Mouse (Mus musculus) stomach, embryonic 15.5 days (tissue): Measurements from ENCODE around the gene Dab2. TPM values are rescaled to one million over a fixed set of nuclear protein-coding genes. Genes with fewer than 3 reads are reported as not detected.

Experiments
- ATAC-seq: fragments of 200-750 bp; cut with Nextera tagmentation; 2 replicates; pipeline ENCODE4 v1.8.0; 2017; ENCODE audit warnings: low read depth, moderate number of reproducible peaks, moderate TSS enrichment; ENCODE audit not compliant: insufficient read depth, low FRiP score
- H3K27ac ChIP-seq: fragments of 300-500 bp; sonication (generic); 2 replicates; pipeline ENCODE4 v1.5.1; 2015; ENCODE audit warnings: mild to moderate bottlenecking, inconsistent platforms
- H3K27me3 ChIP-seq: fragments of 300-500 bp; sonication (generic); replicated peaks from 2 replicates; pipeline ENCODE4 v1.6.1; 2015; ENCODE audit warnings: inconsistent platforms
- H3K36me3 ChIP-seq: fragments of 300-500 bp; sonication (generic); 2 replicates; pipeline ENCODE4 v1.6.1; 2015; ENCODE audit warnings: inconsistent platforms
- H3K4me1 ChIP-seq: fragments of 300-500 bp; sonication (generic); 2 replicates; pipeline ENCODE4 v1.6.1; 2015; ENCODE audit warnings: inconsistent platforms
- H3K4me2 ChIP-seq: fragments of 300-500 bp; sonication (generic); 2 replicates; pipeline ENCODE4 v1.6.1; 2015; ENCODE audit warnings: mild to moderate bottlenecking, inconsistent platforms
- H3K4me3 ChIP-seq: fragments of 300-500 bp; sonication (generic); replicated peaks from 2 replicates; pipeline ENCODE4 v1.5.1; 2015; ENCODE audit warnings: inconsistent platforms
- H3K9ac ChIP-seq: fragments of 300-500 bp; sonication (generic); 2 replicates; pipeline ENCODE4 v1.6.1; 2015; ENCODE audit warnings: inconsistent platforms
- H3K9me3 ChIP-seq: fragments of 300-500 bp; sonication (generic); 2 replicates; pipeline ENCODE4 v1.6.1; 2016; ENCODE audit warnings: inconsistent platforms
- WGBS: fragments of 180-500 bp; shearing (Covaris S2); methylation state at CpG from one replicate; pipeline ENCODE4 v1.1.7; 2015; 5-methylcytosine and 5-hydroxymethylcytosine counted together
- polyA plus RNA-seq: library from polyadenylated mRNA; unstranded; fragments of >200 nt; fragmentation: Nextera tagmentation; extraction: Ambion mirVana; gene quantifications from 2 replicates; pipeline ENCODE4 v1.2.1, GENCODE M21; 2015

Dab2 gene
- polyA plus RNA-seq, 1 experiment from 2014 or later: 34.1 TPM

DNA sequence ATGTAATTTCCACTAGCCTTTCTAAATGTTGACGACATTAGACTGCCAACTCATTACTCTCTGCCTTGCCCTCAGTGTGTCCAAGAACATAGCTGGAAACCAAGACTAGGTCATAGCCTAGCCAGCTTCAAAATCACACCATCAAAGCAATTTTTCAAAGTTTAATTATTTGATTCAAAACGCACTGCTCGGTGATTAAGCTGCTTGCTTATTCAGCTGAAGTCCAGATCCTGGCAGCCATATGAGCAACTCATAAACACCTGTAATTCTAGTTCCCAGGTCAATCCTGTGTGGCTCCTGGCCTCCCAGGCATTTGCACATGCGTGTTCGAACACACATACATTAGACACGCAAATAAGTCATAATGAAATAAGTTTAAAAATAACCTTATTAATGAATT, 99.3 kb downstream of the Dab2 start:
- Histone ChIP-seq H3K4me2 (no peak overlapping the region), H3K9ac (no peak overlapping the region), H3K9me3 (no peaks in the 10 kb centered on the region), H3K36me3 (no peaks in the 10 kb centered on the region), H3K27ac (no peak overlapping the region), H3K27me3 (no peaks in the 10 kb centered on the region), H3K4me3 (no peak overlapping the region), H3K4me1 (no peaks in the 10 kb centered on the region)
- ATAC-seq: no peak
- 74% methylated on average over 6 of the region's 6 CpGs for WGBS

DNA sequence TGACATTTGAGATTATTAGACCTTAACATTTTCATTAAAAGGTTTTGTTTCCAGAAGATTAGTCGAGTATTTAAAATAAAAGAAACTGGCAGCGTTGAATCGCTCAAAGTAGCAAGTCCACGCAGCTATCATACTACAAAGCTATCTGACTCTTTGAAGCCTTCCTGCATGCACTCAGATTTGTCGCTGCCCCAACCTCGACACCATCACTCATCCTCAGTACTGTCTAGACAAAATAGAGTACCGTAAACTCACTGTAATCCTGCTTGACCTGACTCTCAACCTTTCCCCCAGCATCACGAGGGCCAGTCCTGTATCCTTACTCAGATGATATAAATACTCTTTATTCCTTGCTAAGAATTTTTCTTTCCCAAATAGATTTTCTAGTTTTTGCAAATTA, 100.5 kb downstream of the Dab2 start:
- Histone ChIP-seq H3K27me3 (no peaks in the 10 kb centered on the region), H3K4me2 (no peak overlapping the region), H3K4me1 (no peaks in the 10 kb centered on the region), H3K4me3 (no peak overlapping the region), H3K9me3 (no peaks in the 10 kb centered on the region), H3K36me3 (no peaks in the 10 kb centered on the region), H3K27ac (no peak overlapping the region), H3K9ac (no peak overlapping the region)
- no peak for ATAC-seq
- 42% methylated on average over 8 of the region's 8 CpGs for WGBS

DNA sequence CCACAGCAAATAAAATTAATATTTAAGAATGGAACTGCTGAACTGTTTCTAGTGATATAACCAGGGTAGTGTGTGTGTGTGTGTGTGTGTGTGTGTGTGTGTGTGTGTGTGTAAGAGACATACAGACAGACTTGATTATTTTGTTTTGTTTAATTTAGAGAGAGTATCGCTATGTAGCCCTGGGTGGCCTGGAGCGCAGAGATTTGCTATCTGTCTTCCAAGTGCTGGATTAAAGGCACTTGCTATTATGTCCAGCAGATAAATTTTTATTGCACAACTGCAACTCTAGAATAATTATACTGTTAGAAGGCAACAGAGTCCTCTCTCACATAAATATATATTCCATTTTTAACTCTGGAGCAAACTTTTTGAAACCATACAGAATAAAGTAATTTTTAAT, 102.8 kb downstream of the Dab2 start:
- H3K4me1 ChIP-seq: no peaks in the 10 kb centered on the region
- no peak for ATAC-seq
- no peaks in the 10 kb centered on the region for H3K9me3 ChIP-seq
- H3K9ac ChIP-seq: no peak overlapping the region
- H3K36me3 ChIP-seq: no peaks in the 10 kb centered on the region
- no peak overlapping the region for H3K4me2 ChIP-seq
- 62% methylated on average over 2 of the region's 2 CpGs for WGBS
- H3K4me3 ChIP-seq: no peak overlapping the region
- H3K27me3 ChIP-seq: no peaks in the 10 kb centered on the region
- no peak overlapping the region for H3K27ac ChIP-seq

DNA sequence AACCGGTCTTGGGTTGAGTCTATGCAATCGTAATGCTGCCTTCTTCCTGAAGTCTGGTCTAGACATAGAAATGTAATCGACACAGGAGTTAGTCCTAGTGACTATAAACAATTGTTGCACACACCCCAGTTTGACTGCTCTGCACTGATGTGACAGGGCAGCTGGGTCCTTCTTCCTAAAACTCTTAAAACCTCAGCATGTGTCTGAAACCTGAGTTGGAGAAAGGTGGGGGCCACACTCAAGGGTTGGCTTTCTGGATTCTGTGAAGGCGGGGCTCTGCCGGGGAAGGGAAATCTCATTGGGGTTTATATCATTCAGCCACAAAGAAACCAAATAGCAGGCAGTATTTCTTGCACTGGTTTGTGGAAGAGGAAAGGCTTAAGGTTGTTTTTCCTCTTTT, 104.6 kb downstream of the Dab2 start:
- 77% methylated on average over 5 of the region's 5 CpGs for WGBS
- H3K27ac ChIP-seq: no peak overlapping the region
- no peak overlapping the region for H3K9ac ChIP-seq
- no peaks in the 10 kb centered on the region for H3K36me3 ChIP-seq
- H3K9me3 ChIP-seq: no peaks in the 10 kb centered on the region
- no peak overlapping the region for H3K4me3 ChIP-seq
- H3K27me3 ChIP-seq: no peaks in the 10 kb centered on the region
- no peak overlapping the region for H3K4me2 ChIP-seq
- ATAC-seq: no peak
- H3K4me1 ChIP-seq: no peaks in the 10 kb centered on the region

DNA sequence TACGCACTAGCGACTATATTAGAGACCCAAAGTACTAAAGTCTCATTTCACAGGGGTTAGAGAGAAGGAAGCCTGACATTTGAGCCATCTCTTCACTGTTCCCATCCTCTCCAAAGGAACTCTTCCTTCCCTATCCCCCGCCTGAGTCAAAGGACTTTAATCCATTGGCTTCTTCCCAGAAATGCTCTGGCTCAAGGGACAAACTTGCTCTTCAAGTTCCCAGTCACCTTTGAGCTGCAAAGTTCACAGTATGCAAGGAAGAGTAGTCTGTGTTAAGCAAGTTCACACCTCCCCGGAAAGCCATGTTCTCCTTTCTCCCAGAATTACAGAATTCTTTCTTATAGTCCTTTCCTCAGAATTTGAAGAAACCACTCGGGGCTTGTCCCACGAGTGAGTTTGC, 107.2 kb downstream of the Dab2 start:
- H3K27me3 ChIP-seq: no peaks in the 10 kb centered on the region
- no peaks in the 10 kb centered on the region for H3K36me3 ChIP-seq
- H3K9ac ChIP-seq: no peak overlapping the region
- H3K4me2 ChIP-seq: no peak overlapping the region
- H3K4me1 ChIP-seq: no peaks in the 10 kb centered on the region
- 82% methylated on average over 6 of the region's 6 CpGs for WGBS
- no peak overlapping the region for H3K4me3 ChIP-seq
- ATAC-seq: no peak
- H3K27ac ChIP-seq: no peak overlapping the region
- H3K9me3 ChIP-seq: no peaks in the 10 kb centered on the region

DNA sequence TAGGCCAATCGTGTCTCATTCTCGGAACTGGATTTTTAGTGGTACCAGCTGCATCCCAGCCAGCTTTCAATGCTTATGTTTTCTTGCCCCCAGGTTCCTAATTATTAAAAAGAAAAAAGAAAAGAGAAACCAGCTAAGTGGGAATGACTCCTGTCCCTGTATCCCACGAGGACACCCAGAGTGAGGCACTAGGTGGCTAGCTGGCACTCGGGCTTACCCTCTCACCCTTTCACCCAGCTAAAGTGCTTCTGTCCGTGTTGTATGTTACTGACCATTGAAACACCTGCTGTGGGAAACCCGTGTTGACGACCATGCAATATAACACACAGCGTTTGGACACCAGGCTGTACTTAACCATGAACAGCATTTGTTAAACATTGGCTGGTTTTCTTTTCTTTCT, 109.4 kb downstream of the Dab2 start:
- Histone ChIP-seq H3K9me3 (no peaks in the 10 kb centered on the region), H3K9ac (no peak overlapping the region), H3K4me3 (no peak overlapping the region), H3K36me3 (no peaks in the 10 kb centered on the region), H3K27ac (no peak overlapping the region), H3K27me3 (no peaks in the 10 kb centered on the region), H3K4me2 (no peak overlapping the region), H3K4me1 (no peaks in the 10 kb centered on the region)
- WGBS: 84% methylated on average over 8 of the region's 8 CpGs
- ATAC-seq: no peak

DNA sequence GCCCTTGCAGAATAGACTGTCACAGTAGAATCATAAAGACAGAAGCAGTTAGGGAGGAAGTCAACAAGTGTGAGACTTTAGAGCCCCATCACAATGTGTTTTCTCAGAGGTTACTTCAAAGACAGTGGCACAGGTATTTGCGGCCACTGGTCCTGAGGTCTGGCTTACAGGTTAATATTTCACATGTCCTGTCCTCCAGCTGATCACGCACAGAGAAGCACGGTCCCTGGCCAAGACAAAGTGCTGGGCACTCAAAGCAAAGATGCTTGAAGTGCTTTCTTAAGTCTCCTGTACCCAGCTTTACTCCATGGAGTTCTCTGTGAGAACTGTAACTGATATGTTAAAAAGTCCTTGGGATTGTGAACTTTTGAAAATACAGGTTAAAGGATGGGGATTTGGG, 110.6 kb downstream of the Dab2 start:
- WGBS: 79% methylated on average over 3 of the region's 3 CpGs
- no peak for ATAC-seq
- H3K27ac ChIP-seq: no peak overlapping the region
- no peak overlapping the region for H3K9ac ChIP-seq
- H3K4me3 ChIP-seq: no peak overlapping the region
- H3K9me3 ChIP-seq: no peaks in the 10 kb centered on the region
- no peaks in the 10 kb centered on the region for H3K36me3 ChIP-seq
- H3K27me3 ChIP-seq: no peaks in the 10 kb centered on the region
- H3K4me1 ChIP-seq: no peaks in the 10 kb centered on the region
- no peak overlapping the region for H3K4me2 ChIP-seq

DNA sequence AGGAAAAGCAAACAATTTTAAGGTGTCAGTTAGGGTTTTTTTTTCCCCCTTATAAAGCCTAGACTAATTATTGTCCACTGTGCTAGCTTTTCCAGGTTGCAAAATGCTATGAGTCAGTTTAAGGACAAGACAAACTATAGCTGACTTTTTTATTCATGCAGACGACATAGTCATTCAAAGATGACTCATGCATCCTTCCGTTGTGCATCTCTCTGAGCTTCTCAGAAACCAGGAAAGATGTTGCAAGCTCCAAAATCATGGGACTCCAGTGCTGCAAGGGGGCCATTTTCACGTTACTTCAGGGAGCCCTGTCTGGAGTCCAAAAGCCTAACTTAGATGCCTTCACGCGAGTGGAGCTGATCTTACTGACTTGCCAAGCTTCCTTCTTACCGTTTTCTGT, 111.7 kb downstream of the Dab2 start:
- Histone ChIP-seq H3K27ac (no peak overlapping the region), H3K9me3 (no peaks in the 10 kb centered on the region), H3K4me3 (no peak overlapping the region), H3K4me2 (no peak overlapping the region), H3K9ac (no peak overlapping the region), H3K27me3 (no peaks in the 10 kb centered on the region), H3K4me1 (no peaks in the 10 kb centered on the region), H3K36me3 (no peaks in the 10 kb centered on the region)
- 82% methylated on average over 6 of the region's 6 CpGs for WGBS
- ATAC-seq: no peak

DNA sequence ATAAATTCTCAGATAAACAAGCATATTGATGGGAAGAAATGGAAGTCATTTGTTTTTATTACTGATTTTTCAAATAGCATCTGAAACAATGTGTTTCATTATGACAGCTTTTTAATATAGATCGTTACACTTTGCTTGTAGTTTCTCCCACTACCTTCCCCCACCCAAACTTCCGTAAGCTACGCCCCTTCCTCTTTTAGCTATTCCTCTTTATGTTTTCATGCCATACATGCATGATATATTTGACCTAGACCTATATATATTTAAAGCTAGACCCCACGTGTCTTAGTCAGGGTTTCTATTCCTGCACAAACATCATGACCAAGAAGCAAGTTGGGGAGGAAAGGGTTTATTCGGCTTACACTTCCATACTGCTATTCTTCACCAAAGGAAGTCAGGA, 115.7 kb downstream of the Dab2 start:
- no peaks in the 10 kb centered on the region for H3K9me3 ChIP-seq
- no peak overlapping the region for H3K27ac ChIP-seq
- H3K27me3 ChIP-seq: no peaks in the 10 kb centered on the region
- H3K9ac ChIP-seq: no peak overlapping the region
- H3K4me2 ChIP-seq: no peak overlapping the region
- no peak for ATAC-seq
- H3K4me3 ChIP-seq: no peak overlapping the region
- no peaks in the 10 kb centered on the region for H3K36me3 ChIP-seq
- WGBS: 84% methylated on average over 5 of the region's 5 CpGs
- H3K4me1 ChIP-seq: no peaks in the 10 kb centered on the region

DNA sequence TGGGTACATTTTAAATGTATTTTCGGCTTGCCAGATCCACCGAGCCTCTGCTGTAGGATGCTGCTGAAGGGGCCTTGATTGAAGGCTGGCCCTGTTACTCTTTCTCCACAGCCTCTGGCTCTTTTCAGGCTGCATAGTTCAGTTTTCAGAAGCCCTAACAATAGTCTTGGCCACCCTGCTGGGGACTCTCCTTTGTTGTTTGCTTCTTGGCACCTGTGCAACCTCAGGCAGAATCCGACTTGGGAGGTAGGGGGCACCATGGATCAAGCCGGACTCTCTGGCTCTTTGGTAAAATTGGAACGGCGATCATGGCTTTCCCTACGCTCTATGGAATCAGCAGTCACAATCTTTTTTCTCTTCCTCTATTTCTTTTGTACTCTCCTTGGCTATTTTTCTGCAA, 132.2 kb downstream of the Dab2 start:
- WGBS: 81% methylated on average over 7 of the region's 7 CpGs
- 0 out of 2 replicates have a peak, but pooled peaks cover 7% of the 10 kb centered on the region for H3K4me1 ChIP-seq
- H3K9ac ChIP-seq: no peak overlapping the region
- H3K4me3 ChIP-seq: no peak overlapping the region
- peaks cover 7% of the 10 kb centered on the region; the same call in 1 of the 2 replicates for H3K36me3 ChIP-seq
- H3K4me2 ChIP-seq: no peak overlapping the region
- H3K9me3 ChIP-seq: no peaks in the 10 kb centered on the region
- no peak for ATAC-seq
- H3K27ac ChIP-seq: peak overlapping the region; percentile 59
- H3K27me3 ChIP-seq: no peaks in the 10 kb centered on the region

DNA sequence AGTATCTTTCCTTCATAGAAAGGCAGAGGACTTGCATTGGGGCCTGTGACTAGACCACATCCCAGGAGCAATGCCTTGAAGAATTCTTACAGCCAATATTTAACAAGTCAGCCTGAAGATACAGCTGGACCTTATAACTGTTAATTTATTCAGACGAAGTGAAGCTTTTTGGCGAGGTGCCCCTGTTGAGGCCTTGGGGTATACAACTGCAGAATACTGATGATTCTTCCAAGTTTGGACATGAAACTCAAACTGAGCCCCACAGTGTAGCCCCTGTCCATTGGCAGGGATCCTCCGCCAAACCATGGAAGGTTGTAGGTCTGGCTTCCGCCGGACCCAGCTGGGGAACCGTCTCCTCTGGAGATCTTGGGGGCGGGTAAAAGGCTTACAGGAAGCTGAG, 132.8 kb downstream of the Dab2 start:
- Histone ChIP-seq H3K27me3 (no peaks in the 10 kb centered on the region), H3K27ac (peak overlapping the region; percentile 59), H3K9me3 (no peaks in the 10 kb centered on the region), H3K4me3 (no peak overlapping the region), H3K9ac (no peak overlapping the region), H3K4me2 (no peak overlapping the region), H3K4me1 (0 out of 2 replicates have a peak, but pooled peaks cover 7% of the 10 kb centered on the region), H3K36me3 (peaks cover 10% of the 10 kb centered on the region; the same call in 1 of the 2 replicates)
- peak; percentile 85 for ATAC-seq
- 41% methylated on average over 7 of the region's 7 CpGs for WGBS

DNA sequence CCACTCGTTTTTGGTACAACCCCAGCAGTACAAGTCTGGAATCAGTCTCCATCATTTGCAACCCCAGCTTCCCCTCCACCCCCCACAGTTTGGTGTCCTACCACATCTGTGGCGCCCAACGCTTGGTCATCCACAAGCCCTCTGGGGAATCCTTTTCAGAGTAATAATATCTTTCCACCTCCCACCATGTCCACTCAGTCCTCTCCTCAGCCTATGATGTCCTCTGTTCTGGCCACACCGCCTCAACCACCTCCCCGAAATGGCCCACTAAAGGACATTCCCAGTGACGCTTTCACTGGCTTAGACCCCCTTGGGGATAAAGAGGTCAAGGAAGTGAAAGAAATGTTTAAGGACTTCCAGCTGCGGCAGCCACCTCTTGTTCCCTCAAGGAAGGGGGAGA, 135.7 kb downstream of the Dab2 start:
- 88% methylated on average over 7 of the region's 7 CpGs for WGBS
- H3K4me1 ChIP-seq: 0 out of 2 replicates have a peak, but pooled peaks cover 7% of the 10 kb centered on the region
- no peaks in the 10 kb centered on the region for H3K27me3 ChIP-seq
- H3K4me2 ChIP-seq: no peak overlapping the region
- no peaks in the 10 kb centered on the region for H3K9me3 ChIP-seq
- H3K36me3 ChIP-seq: peaks cover 9% of the 10 kb centered on the region; the same call in 1 of the 2 replicates
- no peak overlapping the region for H3K4me3 ChIP-seq
- H3K27ac ChIP-seq: no peak overlapping the region
- no peak overlapping the region for H3K9ac ChIP-seq
- ATAC-seq: no peak

DNA sequence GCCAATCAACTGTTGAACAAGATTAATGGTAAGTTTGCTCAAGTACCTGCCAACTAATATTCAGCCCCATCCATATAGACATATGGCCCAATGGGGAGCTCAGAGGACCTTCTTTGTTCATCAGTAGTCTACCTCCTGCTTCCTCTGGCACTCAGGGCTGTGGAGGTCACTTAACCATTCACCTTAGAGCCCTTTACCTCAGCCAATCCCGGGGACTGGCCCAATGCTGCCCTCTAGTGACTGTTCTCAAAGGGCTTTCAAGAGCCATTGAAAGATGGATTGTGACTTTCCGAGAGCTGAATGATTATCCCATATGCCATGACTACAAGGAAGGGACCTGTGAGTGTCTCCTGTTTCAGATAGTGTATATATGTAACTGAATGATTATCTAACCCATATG, 136.2 kb downstream of the Dab2 start:
- Histone ChIP-seq H3K9ac (no peak overlapping the region), H3K4me3 (no peak overlapping the region), H3K9me3 (no peaks in the 10 kb centered on the region), H3K27ac (no peak overlapping the region), H3K4me1 (0 out of 2 replicates have a peak, but pooled peaks cover 7% of the 10 kb centered on the region), H3K36me3 (peaks cover 9% of the 10 kb centered on the region; the same call in 1 of the 2 replicates), H3K4me2 (no peak overlapping the region), H3K27me3 (no peaks in the 10 kb centered on the region)
- ATAC-seq: no peak
- WGBS: 57% methylated on average over 2 of the region's 2 CpGs
